Mouse (Mus musculus) MEL-GATA-1-ER (cell line): ENCODE data around the gene Qrfp.
A peak's percentile ranks its signal among the peaks of the same experiment; 100 is the strongest.

Experiments
- DNase-seq: peaks from one replicate; pipeline ENCODE4 v3.0.0-alpha.2; 2012; ENCODE audit warnings: low read depth; ENCODE audit errors: extremely low read depth

The Qrfp gene

GRCm38 (mm10) chr2:31810444-31810843, at the start of gene Qrfp:
Qrfp (minus strand) TSS chr2:31810580.
- DNase-seq = no peak

DNA sequence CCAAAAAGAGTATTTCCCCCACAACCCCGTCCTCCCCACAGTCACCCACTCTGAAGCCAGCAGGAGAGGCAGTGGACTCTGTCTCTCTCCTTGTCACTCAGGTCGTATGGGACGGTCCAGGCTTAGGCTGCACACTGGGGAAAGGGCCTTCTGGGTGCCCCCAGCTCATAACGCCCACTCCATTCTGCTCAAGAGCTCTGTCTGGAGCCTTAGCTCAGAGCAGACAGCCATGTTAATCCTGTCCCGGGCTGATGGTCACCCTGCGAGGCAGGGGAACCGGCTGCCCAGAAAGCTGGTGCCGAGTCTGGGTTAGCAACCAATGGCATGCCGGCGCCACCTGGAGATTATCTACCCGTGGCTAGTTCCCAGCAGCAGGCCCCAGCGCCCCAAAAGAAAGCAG, 48.1 kb upstream of the Qrfp start:
- DNase-seq = no peak

DNA sequence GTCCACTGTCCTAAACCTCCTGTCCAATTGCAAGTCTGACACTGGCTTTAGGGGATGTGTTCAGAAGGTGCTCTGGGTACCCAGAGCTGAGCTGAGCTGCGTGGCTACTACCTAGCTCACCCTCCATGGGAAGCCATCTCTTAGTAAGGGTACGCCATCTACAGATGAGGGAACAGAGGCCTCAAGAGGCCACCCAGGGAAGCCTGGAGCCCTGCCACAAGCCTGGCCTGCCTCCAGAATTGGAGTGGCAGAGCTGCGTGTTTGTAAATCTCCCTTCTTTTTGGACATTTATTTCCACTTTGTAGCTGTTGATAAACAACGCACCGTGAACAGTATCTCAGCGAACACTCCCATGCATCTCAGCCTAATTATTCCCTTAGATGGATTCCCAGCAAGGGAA, 46.8 kb upstream of the Qrfp start:
- DNase-seq = no peak

GRCm38 (mm10) chr2:31855991-31856390, 45.6 kb upstream of the Qrfp start:
- DNase-seq = no peak

- no peak for DNase-seq
Measured at GRCm38 (mm10) chr2:31850141-31850540, 39.8 kb upstream of the Qrfp start.

DNA sequence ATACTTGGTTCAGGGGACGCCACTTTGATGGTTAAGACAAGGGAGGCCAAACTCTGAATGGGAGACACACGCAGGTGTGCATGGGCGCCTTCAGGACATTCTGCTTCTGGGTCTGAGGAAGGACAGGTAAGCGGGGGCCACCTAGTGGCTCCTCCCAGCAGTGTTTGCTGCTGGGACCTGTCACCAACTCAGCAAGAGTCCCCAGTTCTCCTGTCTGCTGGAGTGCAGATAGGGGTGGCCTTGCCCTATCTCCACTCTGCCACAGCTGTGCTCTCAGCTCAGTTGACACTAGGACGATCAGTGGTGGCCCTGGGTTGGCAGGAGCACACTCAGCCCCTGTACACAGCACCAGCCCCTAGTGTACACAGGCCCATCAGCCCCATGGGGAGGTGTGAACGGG, 37.5 kb upstream of the Qrfp start:
- peak; percentile 31 for DNase-seq

GRCm38 (mm10) chr2:31846692-31847660, 36.6 kb upstream of the Qrfp start:
- DNase-seq = no peak

DNA sequence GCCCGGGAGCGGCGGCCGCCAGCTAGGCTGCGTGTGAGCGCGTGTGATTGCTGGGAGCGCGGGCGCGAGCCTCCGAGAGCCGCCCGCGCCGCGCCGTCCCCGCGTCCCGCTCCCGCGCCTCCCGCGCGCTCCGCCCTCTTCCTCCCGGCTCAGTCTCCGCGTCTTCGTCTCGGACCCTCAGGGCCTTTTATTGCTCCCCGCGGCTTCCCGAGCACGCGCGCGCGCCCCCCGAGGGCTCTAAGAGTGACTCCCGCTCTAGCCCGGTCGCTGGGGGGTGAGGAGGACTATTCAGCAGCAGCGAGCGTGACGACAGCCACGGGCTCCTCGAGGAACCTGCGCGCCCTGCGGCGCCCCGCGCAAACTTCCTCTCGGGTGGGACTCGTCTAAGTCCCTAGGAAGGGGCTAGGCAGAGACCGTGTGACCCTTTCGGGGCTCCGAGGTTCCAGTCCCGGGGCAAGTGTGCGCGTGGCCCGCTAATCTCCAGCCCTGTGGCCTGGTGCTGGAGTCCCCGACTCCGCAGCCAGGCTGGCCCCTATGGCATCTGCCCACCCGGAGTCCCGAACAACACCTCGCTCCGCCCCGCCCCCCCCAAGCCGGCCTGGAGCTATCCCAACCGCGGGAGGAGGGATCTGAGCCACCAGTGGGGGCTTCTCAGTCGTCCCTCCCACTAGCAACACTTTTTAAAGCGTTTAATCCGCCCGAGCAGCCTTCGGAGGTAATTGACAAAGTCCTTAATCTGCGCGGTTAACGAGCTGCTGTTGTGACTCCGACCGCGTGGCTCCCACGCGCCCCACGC, 35.7 kb upstream of the Qrfp start, which contains the start of gene Fibcd1:
TSS of gene Fibcd1 (minus strand) at position 110 of the 796 bp plus-strand sequence.
- no peak for DNase-seq

DNA sequence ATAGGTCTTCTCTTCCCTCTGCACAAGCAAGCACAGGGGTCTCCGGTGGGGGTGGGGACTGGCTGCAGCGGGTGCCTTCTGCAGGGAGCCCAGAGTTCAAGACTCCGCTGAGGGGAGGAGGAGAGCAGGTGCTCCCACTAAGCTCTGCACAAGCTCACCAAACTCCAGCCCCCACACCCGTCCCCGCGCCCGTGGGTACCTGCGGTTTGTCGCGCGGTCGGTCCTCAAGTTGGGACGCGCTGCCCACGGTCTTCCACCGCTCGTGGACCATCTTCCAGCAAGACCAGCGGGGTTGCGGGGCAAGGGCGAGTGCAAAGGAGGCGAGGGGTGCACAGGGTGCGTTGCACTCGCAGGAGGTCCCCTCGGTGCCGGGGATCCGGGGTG, 35.1 kb upstream of the Qrfp start:
- no peak for DNase-seq

- DNase-seq = no peak
Measured at GRCm38 (mm10) chr2:31844729-31845136, 34.4 kb upstream of the Qrfp start.

GRCm38 (mm10) chr2:31838868-31839267, 28.5 kb upstream of the Qrfp start:
- DNase-seq = no peak

GRCm38 (mm10) chr2:31836985-31837384, 26.6 kb upstream of the Qrfp start:
- no peak for DNase-seq

DNA sequence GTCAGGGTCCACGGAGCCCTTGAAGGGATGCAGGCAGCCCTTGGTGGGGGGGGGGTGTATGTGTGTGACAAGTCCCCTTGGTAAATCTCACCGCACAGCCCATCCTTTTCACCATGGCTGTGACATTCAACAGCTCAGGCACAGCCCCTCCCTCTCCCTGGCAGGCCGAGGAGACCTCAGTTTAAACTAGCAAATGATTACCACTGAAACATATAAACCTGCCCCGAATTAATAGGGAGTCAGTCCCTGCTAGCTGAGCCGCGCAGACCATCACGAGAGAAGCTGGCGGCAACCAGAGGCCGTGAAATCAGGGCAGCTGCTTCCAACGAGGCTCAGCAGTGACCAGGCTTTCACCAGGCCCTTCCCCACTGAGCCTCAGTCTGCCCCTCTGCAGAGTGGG, 25.7 kb upstream of the Qrfp start:
- DNase-seq = no peak

DNA sequence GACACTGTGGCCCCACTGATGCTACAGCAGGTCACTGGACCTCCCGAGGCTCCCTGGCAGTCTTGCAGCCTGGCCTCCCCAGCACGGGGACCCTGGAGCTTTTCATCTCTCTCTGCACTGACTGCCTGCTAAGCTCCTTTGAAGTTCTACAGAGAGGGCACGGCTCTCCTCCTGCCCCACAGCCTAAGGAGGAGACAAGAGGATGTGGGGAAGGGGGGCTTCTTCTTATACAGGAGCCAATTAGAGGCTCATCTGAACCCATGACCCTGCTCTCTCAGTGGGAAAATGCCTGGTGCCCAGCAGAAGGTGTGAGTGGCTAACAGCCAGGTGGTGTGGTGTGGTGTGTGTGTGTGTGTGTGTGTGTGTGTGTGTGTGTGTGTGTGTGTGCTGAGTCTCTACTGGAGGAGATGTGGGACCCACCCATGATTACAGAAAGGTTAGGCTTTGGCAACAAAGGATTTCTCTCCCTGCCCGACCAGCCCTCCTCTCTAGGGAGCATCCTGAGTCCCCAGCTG, 18.0 kb upstream of the Qrfp start:
- no peak for DNase-seq

DNA sequence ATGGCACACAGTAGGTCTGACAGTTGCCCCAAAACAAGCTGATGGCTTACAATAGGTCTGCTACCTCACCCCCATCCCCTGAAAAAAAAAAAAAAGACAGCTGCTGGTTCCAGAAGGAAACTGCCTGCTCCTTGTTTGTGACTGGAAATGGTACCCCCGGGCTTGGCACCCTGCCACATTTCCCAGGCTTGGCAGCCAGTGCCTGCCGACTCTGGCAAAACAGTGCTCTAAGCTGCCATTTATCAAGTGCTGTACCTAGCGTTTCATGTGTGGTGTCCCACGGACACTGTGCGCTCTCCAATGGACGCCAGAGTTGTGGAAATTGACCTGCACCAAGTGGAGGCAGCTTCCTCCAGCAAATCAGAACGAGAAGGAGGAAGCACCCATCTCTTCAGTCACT, 17.5 kb upstream of the Qrfp start:
- no peak for DNase-seq

- DNase-seq = no peak
Measured at GRCm38 (mm10) chr2:31826094-31827085, 16.0 kb upstream of the Qrfp start.

DNA sequence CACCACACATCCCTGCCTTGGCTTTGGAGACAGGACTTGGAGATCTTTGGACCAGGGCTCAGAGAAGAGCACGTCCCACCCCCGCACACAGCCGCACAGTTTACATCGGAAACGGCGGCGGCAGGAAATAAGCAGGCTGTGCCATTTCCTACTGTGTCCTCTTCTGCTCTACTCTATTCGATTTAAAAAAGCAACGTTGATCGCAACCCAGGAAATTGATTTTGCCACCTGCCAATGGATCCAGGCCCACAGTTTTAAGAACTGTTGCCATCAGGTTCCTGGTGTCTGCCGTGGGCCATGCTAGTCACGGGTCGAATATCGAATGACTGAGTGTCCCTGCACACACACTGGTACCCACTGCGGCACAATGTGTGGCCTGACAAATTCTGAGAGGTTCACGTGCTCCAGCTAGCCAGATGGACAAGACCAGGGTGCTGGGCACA, 15.1 kb upstream of the Qrfp start:
- DNase-seq = no peak

GRCm38 (mm10) chr2:31823933-31824730, 13.8 kb upstream of the Qrfp start:
- DNase-seq = no peak

DNA sequence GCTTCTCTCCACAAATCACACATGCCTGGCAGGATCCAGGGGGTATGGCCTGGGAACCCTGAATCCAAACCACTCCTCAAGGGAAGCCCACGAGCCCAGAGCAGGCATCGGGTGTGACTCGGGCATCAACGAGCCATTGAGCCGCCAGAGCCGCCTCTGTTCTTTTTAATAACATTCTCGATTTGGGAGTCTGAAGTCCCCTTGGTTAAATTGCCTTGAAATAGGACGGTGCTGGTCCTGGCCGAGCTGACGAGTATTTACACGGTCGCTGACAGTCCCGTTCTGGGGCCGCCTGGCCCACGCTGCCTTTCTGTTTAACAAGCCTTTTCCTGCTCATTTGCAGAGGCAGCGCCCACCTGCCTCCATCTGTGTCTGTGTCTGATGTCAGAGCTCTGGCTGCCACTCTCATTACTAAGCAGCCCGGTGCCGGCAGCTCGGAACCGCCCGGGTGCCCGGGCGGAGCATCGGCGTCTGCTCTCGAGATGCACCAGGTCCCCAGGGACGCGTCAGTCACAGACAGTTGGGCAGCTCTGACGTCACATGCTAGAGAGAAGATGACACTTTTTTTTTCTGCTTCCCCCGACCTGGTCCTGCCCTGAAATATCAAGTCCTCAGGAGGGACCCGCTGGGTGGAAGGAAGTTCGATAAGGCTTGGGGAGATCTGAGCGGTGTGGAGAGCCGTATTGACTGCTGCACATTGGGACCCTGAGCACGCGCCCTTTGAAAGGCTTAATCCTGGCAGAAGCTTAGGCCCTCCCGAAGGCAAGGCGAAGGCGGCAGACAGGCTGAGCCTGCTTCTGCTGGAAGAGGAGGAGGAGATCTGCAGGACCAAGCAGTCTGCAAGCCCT, 12.4 kb upstream of the Qrfp start:
- no peak for DNase-seq
